Mouse (Mus musculus) CD8-positive naive resting alpha-beta T cell, adult 2 months (primary cell): ENCODE results near the gene Cxcl17.
"Not testable (repeated sequence)": the region's sequence is repeated elsewhere in the genome, so short reads cannot be mapped to it uniquely, and the experiment has no call there.

Experiments used
- DNase-seq, 2 experiments: peaks; one replicate each; pipeline ENCODE4 v3.0.0; 2022; ENCODE audit warnings: low read depth in 2 of 2, low spot score in 2 of 2

Cxcl17 gene

DNA sequence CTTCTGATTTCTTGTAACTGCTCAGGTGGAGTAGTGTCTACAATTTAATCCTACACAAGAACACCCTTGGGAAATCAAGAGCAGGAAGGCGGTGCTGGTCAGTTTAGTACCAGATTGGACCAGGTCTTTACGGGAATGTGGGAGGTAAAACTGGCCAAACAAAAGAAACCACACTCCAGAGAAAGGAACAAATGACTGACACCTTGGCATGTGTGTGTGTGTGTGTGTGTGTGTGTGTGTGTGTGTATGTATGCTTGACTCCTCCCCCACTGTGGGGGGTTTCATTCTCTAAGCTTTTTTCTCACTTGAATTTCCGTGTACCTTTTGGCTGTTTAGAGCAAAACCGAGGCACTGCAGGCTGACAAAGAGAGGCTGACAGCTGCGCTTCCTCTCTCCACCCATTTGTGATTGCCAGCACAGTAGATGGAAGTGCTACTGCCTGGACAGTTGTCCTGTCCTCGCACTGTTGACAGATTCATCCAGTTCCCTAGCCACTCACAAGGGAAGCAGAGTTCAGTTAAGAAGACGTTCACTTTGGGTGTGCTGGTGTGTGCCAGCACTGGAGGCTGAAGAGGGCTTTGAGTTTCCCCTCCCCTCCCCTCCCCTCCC is at the start of gene Cxcl17:
Gene Cxcl17 (minus strand): TSS at position 54 of the 609 bp plus-strand sequence.
- DNase-seq = no peak

DNA sequence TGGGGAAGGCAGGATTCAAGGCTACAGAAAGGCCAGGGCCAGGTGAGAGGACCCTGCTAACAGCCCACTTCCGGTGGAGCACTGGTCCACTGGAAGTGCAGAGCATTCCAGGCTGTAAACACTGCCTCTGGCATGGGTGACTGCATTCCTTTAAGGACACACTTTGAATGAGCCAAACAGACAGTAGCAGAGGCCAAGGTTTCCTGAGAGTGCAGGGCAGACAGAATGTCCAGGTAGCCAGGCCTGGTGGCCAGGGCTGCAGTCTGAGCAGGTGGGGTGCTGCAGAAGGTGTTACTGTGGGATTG is 49.3 kb upstream of the Cxcl17 start:
- DNase-seq = not testable (repeated sequence)

DNA sequence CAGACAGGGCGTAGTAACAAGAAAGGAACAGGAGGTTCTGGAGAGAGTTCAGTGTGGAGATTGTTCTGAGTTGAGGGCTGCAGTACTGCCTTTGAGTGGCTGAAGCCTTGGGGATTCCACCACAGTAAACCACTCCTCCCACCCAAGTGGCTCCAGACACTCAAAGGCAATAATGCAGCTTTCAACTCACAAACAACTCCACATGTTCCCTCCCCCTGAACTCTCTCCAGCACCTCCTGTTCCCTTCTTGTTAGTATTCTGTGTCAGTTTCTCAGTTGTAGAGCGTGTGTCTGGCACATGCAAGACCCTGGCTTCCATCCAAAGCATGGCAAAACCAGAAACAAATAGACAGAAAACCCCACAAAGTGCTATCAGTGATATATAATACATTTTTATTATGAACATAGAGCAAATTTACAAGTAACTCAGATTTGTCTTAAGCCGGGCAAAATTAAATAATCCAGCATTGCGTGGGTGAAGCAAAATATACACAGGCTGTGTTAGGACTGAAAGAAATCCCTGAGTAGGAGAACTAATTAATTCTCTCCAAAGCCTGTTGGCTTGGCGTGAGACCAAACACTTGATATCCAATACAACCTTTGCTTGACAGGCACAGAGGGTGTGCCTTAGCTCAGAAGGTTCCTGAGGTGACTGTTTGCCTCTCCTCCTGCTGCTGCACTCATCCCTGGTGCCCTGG is 48.8 kb upstream of the Cxcl17 start:
- not testable (repeated sequence) for DNase-seq

DNA sequence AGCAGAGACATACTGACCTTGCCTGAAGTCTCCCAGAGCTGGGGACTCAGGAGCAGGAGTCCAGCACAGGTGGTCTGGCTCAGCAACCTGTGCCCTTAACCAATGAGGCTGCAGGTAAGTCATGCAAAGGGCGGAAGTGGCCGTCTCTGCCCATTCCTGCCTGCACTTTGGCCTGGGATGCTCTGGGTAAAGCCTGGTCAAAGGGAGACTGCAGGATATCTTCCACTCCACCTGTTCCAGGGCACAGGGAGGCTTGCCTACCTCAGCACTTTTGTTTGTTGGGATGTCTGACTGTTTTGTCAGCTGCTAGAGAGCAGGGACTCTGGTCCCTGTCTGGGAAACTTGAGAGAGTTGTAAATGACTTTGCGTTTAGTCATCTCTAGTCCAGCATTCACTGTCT is 39.4 kb upstream of the Cxcl17 start:
- no peak for DNase-seq

DNA sequence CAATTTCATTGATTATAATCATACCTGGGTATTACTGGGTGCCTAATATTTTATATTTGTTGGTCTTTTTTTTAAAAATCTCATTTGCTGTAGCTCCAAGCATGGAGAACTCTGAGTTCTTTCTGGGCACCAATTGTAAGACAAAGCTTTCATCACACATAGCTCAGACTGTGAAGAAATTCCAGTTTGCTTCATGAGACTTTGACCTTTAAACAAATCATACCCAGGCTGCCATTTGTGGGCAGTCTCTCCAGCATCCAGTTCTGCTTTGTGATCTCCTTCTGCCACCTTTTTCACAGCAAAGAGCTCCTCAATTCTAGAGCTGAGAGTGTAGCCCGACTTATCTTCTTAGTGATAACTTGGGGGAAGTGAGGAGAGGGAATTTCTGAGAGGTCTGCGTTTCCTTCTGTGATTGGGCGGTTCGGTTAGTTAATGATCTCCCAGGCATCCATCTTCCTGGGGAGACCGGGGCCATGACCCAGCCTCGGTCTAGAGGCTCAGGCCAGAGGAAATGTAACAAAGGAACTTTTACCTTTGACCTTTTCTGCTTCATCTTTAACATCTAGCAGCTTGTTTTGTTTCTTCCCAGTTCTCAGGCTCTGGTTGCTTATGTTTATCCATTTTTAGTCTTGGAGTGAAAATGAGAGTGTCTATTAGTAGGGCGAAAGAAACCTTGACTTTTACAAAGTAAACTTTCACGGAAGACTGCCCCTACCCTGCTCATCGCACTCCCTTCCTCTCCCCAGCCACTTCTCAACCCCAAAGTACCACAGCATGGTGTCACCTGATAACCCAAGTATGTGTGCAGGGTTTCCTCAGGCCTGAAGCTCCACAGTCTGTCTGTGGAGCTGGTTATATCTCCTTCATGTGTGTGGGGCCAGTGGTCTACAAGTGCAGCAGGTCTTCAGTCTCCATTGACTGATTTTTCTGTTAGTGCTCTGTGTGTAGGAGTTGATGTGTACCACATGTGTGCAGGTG is 37.5 kb upstream of the Cxcl17 start:
- DNase-seq = no peak

DNA sequence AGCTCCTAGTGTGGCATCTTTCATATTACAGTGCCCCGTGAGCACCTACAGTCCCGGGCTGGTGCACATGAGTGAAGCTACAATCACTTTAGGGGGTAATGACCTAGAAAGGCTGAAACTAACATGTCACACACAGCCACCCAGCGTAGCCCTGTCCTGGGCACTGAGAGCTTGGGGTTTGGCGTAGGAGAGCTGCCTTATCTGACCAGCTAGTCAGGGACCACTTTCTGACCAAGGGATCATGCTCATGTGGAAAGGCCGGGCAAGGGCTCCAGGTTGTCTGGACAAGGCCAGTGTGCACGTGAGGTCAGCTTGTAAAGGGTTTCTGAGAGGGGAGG is 28.1 kb upstream of the Cxcl17 start:
- no peak for DNase-seq

DNA sequence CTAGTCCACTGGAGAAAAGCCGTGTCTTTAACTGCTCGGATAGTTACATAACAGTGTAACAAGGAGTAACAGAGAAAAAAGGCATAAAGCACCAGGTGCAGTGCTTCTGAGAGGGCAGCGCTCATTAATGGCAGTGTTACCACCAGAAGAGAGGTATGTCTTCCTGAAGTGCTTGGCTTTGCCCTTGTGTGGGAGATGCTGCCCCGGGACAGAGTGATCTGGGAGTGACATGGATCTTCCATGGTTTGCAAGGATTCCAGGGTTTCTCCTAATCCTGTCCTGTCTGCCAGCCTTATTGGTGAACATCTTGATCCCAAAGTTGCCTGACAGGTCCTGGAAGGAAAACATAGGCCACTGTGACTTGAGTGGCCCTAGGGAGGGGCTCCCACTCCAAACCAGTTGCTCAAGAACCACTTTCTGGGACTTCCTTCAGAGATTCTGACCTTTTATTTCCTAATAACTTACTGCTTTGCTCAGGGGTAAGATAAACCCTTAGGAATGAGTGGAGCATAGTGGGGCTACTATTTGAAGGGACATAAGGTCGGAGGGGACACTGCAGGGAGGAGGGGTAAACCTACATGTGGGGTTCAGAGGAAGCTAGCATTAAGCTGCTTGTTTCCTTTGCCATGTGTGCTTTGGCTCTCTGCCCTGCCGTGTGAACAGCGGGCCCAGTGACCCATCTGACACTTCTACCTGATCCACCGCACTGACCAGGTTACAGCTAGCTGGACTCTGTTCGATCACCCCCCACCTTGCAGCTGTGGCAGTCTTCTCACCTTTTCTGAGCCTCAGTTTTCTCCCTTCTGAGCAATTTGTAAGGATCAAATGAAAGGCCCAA is 27.5 kb upstream of the Cxcl17 start:
- no peak for DNase-seq

DNA sequence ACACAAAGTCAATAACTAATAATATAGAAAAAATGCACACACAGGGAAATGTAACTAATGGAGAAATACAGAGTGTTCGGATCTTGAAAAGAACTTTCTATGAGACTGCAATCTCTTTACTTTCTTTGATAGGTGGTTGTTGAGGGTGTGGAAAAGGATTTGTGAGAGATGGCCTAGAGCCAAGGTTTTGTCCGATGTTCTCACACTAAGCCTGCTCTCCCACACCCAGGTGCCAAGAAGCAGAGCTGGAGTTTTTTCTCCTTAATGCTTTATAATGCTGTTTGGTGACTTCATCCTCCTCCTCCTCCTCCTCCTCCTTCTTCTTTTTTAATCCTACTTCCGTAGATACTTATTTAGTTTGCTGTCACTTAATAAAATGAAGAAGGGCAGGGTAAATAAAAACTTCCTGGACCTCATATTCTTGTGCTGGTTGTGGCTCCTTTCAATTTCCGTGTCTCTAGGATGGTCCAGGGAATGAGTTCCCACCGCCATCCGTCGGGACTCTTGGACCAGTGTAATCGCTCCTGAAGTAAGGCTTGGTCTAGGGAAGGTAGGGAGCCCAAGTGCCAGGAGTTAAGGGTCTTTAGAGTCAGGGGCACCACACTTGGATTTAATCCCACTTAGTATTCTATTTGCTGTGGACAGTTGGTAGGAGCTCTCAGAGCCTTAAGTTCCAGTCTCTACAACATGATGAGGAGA is 26.6 kb upstream of the Cxcl17 start:
- no peak for DNase-seq

- DNase-seq = no peak
Observed at GRCm38 (mm10) chr7:25436704-25437103, 24.0 kb upstream of the Cxcl17 start.

DNA sequence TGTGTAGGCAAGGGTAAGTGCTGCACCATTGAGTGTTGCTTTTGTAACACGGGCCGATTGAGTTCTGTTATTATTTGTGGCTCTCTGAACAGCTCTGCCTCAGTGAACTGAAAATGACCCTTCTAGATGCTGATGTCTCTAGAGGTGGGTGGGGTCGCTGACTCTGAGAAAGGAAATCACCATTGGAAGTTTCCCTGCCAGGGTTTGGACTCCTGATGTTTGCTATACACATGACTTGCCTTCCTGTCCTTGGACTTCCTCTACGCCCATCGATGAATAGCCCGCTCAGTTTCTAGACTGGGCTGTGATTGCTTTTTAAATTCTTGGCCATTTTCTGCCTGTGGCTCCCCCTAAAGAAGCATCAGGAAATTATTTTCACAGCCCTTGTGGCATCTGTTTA is 23.5 kb upstream of the Cxcl17 start:
- no peak for DNase-seq

DNA sequence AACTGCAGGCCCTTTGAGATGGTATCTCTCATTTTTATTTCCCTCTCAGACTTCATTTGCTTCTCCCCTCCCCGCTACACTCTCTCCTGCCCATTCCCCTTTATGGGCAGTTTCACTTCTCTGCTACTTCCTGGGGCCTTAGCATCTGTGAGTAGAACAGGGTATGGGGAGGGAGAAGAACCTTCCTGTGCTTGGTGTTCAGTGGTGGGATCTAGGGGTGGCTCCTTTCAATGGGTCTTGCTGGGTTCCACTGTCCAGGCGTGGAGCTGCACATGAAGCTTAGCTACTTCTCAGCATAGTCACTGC is 22.8 kb upstream of the Cxcl17 start:
- DNase-seq = no peak

- DNase-seq = no peak
Observed at GRCm38 (mm10) chr7:25434654-25435545, 22.2 kb upstream of the Cxcl17 start.

DNA sequence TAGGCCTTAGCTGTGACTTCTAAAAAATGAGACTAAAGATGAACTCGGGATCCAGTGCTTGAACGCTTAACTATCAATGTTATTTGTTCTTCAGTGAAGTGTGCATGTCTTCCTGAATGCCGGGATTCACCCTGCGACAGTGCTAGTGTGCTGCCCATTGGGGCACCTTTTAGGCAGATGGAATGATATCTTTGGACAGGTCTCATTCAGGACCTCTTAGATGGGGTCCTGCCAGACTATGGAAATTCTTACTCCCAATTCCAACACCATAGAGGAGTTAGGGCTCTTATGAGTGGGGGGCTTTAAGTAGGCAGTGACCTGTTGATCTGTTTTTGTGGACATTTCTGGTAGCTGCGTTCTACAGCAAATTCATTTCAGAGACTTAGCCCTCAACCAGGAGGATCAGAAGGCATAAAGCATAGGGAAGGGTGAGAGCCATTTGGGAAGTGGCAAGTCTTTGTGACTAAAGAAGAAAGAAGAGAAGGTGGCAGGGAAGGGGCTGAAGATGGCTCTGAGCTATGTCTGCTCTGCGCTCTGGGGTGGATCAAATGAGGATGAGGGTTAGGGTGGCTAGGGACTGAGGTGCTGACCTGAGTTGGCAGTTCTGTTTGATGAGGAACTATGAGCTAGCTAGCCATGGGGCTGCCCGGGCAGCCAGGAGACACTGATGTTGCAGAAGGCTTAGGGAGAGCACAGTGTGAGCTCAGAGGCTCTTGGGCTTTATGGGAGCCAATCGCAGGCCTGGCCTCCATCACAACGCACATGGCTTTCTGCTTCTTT is 21.3 kb upstream of the Cxcl17 start:
- DNase-seq = no peak

- no peak for DNase-seq
Observed at GRCm38 (mm10) chr7:25433007-25433541, 20.4 kb upstream of the Cxcl17 start.

DNA sequence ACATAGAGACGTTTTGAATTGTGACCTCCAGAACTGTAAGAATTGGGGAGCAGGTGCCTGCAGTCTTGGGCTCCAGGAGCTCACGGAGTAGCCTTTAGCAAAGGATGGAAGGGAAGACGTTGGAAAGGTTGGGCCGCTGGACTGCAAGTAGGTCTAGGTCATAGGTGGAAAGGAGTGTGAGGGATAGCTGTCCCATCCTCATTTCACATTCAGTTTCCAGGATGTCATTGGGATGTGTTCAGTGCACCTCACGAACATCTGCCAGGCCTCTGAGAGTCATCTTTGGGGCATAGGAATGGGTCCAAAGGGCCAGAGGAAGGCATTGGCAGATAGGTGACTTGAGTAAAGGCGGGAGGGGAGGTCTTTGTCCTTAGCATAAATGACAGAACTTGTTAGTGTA is 19.7 kb upstream of the Cxcl17 start:
- DNase-seq = no peak

GRCm38 (mm10) chr7:25429886-25430784 is 17.4 kb upstream of the Cxcl17 start:
- no peak for DNase-seq

- DNase-seq = no peak
Observed at GRCm38 (mm10) chr7:25428321-25428720, 15.6 kb upstream of the Cxcl17 start.

- DNase-seq = no peak
Observed at GRCm38 (mm10) chr7:25427144-25427543, 14.5 kb upstream of the Cxcl17 start.
